Mouse (Mus musculus) NIH3T3 (cell line): ENCODE data around the gene Fam160a2.
"Not testable (repeated sequence)": the region's sequence is repeated elsewhere in the genome, so short reads cannot be mapped to it uniquely, and the experiment has no call there.

Experiments
- DNase-seq: peaks from one replicate; pipeline ENCODE4 v3.0.0-alpha.2; 2012; ENCODE audit warnings: low read depth

Fam160a2 gene

GRCm38 (mm10) chr7:105390236-105390635, 9.6 kb downstream of the Fam160a2 start:
- DNase-seq, result no peak

GRCm38 (mm10) chr7:105387696-105388095, 12.2 kb downstream of the Fam160a2 start:
- DNase-seq, result no peak

GRCm38 (mm10) chr7:105380329-105380728, 19.5 kb downstream of the Fam160a2 start:
- DNase-seq, result no peak

- no peak for DNase-seq
Measured at GRCm38 (mm10) chr7:105374866-105375265, 25.0 kb downstream of the Fam160a2 start, which contains the start of gene Gm5901. TSS of gene Gm5901 (plus strand) at chr7:105375038.

GRCm38 (mm10) chr7:105373976-105374375, 25.9 kb downstream of the Fam160a2 start:
- DNase-seq, result no peak

GRCm38 (mm10) chr7:105373509-105373908, 26.3 kb downstream of the Fam160a2 start:
- no peak for DNase-seq

GRCm38 (mm10) chr7:105372912-105373311, 26.9 kb downstream of the Fam160a2 start:
- DNase-seq, result no peak

GRCm38 (mm10) chr7:105368521-105368920, 31.3 kb downstream of the Fam160a2 start:
- DNase-seq, result no peak

- DNase-seq, result no peak
Measured at GRCm38 (mm10) chr7:105367930-105368329, 31.9 kb downstream of the Fam160a2 start, which contains the start of gene Olfr692. TSS of gene Olfr692 (plus strand) at chr7:105368230.

GRCm38 (mm10) chr7:105367268-105367667, 32.6 kb downstream of the Fam160a2 start:
- no peak for DNase-seq

- peak; percentile 10 for DNase-seq
Measured at GRCm38 (mm10) chr7:105361713-105362112, 38.1 kb downstream of the Fam160a2 start.

GRCm38 (mm10) chr7:105356487-105356886, 43.4 kb downstream of the Fam160a2 start:
- not testable (repeated sequence) for DNase-seq

GRCm38 (mm10) chr7:105356064-105356463, 43.8 kb downstream of the Fam160a2 start:
- DNase-seq, result not testable (repeated sequence)

- DNase-seq, result no peak
Measured at GRCm38 (mm10) chr7:105342752-105343151, 57.1 kb downstream of the Fam160a2 start.

- no peak for DNase-seq
Measured at GRCm38 (mm10) chr7:105342170-105342569, 57.7 kb downstream of the Fam160a2 start, which contains the start of gene Olfr691. TSS of gene Olfr691 (minus strand) at chr7:105342270.

- no peak for DNase-seq
Measured at GRCm38 (mm10) chr7:105334004-105334403, 65.8 kb downstream of the Fam160a2 start, which contains the start of gene Olfr690. TSS of gene Olfr690 (minus strand) at chr7:105334104.

GRCm38 (mm10) chr7:105325302-105325701, 74.6 kb downstream of the Fam160a2 start:
- DNase-seq, result no peak
